Mouse (Mus musculus) lung, postnatal 0 days (tissue): ENCODE measurements around the gene Gabra5.

Experiments used
- CTCF ChIP-seq: IDR thresholded peaks from 2 replicates; pipeline ENCODE4 v1.5.1; 2016; ENCODE audit warnings: antibody characterized with exemption, mild to moderate bottlenecking
- EP300 ChIP-seq: IDR thresholded peaks from 2 replicates; pipeline ENCODE4 v1.6.1; 2016; ENCODE audit warnings: antibody characterized with exemption, mild to moderate bottlenecking, control low read depth

GRCm38 (mm10) chr7:57538565-57538964, 28.7 kb upstream of the Gabra5 start:
- TF ChIP-seq CTCF (peak; percentile 33), EP300 (no peak)
